Mouse (Mus musculus) myocyte (in vitro differentiated cells): ENCODE data around the gene Med28. TPM values are rescaled to one million over a fixed set of nuclear protein-coding genes. Genes with fewer than 3 reads are reported as not detected.

ENCODE experiments used
- H3K27me3 ChIP-seq: one replicate; pipeline ENCODE4 v1.6.1; 2011; ENCODE audit not compliant: control insufficient read depth, insufficient read depth, insufficient read length
- H3K36me3 ChIP-seq: one replicate; pipeline ENCODE4 v1.6.1; 2011; ENCODE audit not compliant: control insufficient read depth, insufficient read depth
- H3K4me2 ChIP-seq: one replicate; pipeline ENCODE4 v1.6.1; 2011; ENCODE audit warnings: low read depth, control low read depth
- H3K4me3 ChIP-seq: one replicate; pipeline ENCODE4 v1.5.1; 2011; ENCODE audit warnings: mild to moderate bottlenecking, control low read depth, moderate library complexity
- H3K79me2 ChIP-seq: one replicate; pipeline ENCODE4 v1.6.1; 2011; ENCODE audit not compliant: control insufficient read depth, insufficient read depth
- H3ac ChIP-seq: one replicate; pipeline ENCODE4 v1.6.1; 2011; ENCODE audit not compliant: control insufficient read depth, insufficient read length
- CEBPB ChIP-seq: IDR thresholded peaks from 2 replicates; pipeline ENCODE4 v1.6.1; 2011; ENCODE audit warnings: mild to moderate bottlenecking, moderate library complexity; ENCODE audit not compliant: poor library complexity, insufficient read depth, severe bottlenecking
- E2F4 ChIP-seq: IDR thresholded peaks from one replicate; pipeline ENCODE4 v1.6.1; 2011; ENCODE audit warnings: mild to moderate bottlenecking, control low read depth, moderate library complexity; ENCODE audit not compliant: insufficient read depth
- MAX ChIP-seq: IDR thresholded peaks from one replicate; pipeline ENCODE4 v1.6.1; 2011; ENCODE audit warnings: low read depth, mild to moderate bottlenecking, control low read depth
- MYOD1 ChIP-seq, 3 experiments: IDR thresholded peaks; one replicate each; pipeline ENCODE4 v1.6.1; 2011; ENCODE audit warnings: control low read depth in 2 of 3, low read depth in 2 of 3, mild to moderate bottlenecking in 2 of 3, moderate library complexity in 1 of 3; ENCODE audit not compliant: insufficient read length in 2 of 3, control insufficient read depth in 1 of 3
- MYOG ChIP-seq, 3 experiments: IDR thresholded peaks; one replicate each; pipeline ENCODE4 v1.6.1; 2011; ENCODE audit warnings: control low read depth in 2 of 3, low read depth in 2 of 3, mild to moderate bottlenecking in 2 of 3; ENCODE audit not compliant: insufficient read length in 2 of 3, control insufficient read depth in 1 of 3, insufficient read depth in 1 of 3
- POLR2A ChIP-seq: IDR thresholded peaks from one replicate; pipeline ENCODE4 v1.6.1; 2011; ENCODE audit warnings: low read depth, mild to moderate bottlenecking, control low read depth, moderate library complexity; ENCODE audit not compliant: insufficient read length
- POLR2AphosphoS2 ChIP-seq: IDR thresholded peaks from one replicate; pipeline ENCODE4 v1.6.1; 2011; ENCODE audit warnings: low read depth, control low read depth; ENCODE audit not compliant: insufficient read length
- REST ChIP-seq: IDR thresholded peaks from one replicate; pipeline ENCODE4 v1.6.1; 2011; ENCODE audit warnings: mild to moderate bottlenecking, control low read depth, moderate library complexity; ENCODE audit not compliant: insufficient read depth, insufficient read length
- SRF ChIP-seq: IDR thresholded peaks from one replicate; pipeline ENCODE4 v1.6.1; 2011; ENCODE audit warnings: low read depth; ENCODE audit not compliant: control insufficient read depth, insufficient read length
- TCF12 ChIP-seq: IDR thresholded peaks from one replicate; pipeline ENCODE4 v1.6.1; 2011; ENCODE audit warnings: mild to moderate bottlenecking, control low read depth; ENCODE audit not compliant: poor library complexity, insufficient read depth, severe bottlenecking
- TCF3 ChIP-seq: IDR thresholded peaks from one replicate; pipeline ENCODE4 v1.6.1; 2011; ENCODE audit warnings: low read depth, control low read depth; ENCODE audit not compliant: insufficient read length
- USF1 ChIP-seq: IDR thresholded peaks from one replicate; pipeline ENCODE4 v1.6.1; 2011; ENCODE audit warnings: low read depth, mild to moderate bottlenecking, control low read depth, moderate library complexity
- polyA plus RNA-seq: library from polyadenylated mRNA; unstranded; fragments of >200 nt; fragmentation: generic; extraction: Trizol; gene quantifications from one replicate; pipeline ENCODE4 v1.2.1, GENCODE M21; 2012; ENCODE audit warnings: missing spikeins

The Med28 gene
- 152 TPM for polyA plus RNA-seq

DNA sequence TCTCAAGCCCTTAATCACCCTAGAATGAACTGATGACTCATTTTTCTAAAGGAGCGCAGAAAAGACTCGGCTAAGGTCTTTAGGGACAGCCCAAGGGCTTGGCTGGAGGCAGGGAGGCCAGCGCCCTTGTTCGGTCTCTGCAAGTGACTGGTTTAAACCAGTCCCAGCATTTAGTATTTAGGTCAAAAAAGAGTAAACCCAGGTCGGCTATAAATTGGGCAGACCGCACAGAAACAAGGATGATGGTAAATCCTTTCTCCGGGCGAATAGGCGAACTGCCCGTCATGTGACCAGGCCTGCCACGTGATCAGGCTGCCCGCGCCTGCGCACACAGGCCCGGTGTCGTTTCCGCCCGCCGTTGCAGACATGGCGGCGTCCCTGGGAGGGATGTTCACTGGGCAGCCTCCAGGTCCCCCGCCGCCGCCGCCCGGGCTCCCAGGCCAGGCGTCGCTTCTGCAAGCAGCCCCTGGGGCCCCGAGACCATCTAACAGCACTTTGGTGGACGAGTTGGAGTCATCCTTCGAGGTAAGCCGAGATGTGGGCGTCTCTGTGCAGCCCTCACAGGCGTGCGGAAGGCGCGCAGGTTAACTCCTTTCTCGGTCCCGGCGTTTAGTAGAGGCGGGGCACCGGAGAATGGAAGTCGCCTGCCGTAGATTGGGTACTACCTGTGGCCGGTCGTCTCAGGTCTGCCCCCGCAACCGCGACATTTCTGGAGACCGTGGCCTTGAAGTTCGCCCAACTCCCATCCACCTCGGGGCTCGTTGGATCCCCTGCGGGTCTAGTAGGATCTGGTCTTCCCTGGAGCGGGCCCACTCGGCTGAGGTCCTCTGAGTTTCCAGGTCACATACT lies at the start of gene Med28:
Gene Med28 (plus strand): TSS at position 270 of the 849 bp plus-strand sequence.
- Histone ChIP-seq H3K27me3 (no peaks in the 10 kb centered on the region), H3K4me2 (peak within 1 kb of the TSS; percentile 86), H3K79me2 (peaks cover 29% of the 10 kb centered on the region), H3ac (peak within 1 kb of the TSS; percentile 14), H3K4me3 (peak within 1 kb of the TSS; percentile 90), H3K36me3 (peaks cover 9% of the 10 kb centered on the region)
- no peak for TF ChIP-seq MAX
- no peak for TF ChIP-seq MYOG (IDR thresholded peaks at IDR 0.05; ENCODE audit: control insufficient read depth in 1 of 3, insufficient read depth in 1 of 3, insufficient read length in 2 of 3, low read depth in 2 of 3)
- no peak for TF ChIP-seq TCF3
- TF ChIP-seq TCF12, result no peak
- peak; percentile 10 for TF ChIP-seq REST
- no peak for TF ChIP-seq E2F4
- peak; percentile 92 for TF ChIP-seq POLR2A
- peak; percentile 98 for TF ChIP-seq USF1
- peak; percentile 93 for TF ChIP-seq POLR2AphosphoS2

DNA sequence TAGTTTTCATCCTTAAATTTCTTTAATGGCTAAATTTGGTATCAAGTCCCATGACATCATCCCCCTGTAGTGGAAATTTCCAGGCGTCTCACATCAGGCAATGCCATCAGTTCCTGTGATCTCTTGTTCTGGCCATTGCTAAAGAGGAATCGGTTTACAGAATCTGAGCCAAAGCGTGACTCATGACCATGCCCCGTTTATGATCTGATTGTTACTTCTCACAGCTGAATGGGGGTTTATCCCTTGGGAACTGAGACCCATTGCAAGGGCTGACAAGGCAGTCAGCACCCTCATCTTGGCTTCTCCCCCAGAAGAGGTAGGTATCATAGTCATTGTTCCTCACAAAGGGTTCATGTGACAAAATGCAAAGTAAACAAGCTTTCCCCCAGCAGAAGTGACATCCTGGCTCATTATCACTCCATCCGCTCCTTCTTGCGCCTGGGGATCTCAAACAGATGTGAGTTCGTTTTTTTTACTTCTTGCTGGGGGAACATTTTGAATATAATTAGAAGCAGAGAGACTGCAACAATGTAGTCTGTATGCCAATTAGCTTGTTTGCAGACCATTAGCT lies 47.1 kb upstream of the Med28 start:
- Histone ChIP-seq H3K79me2 (no peaks in the 10 kb centered on the region), H3ac (no peak overlapping the region), H3K4me3 (no peak overlapping the region), H3K4me2 (peak overlapping the region; percentile 77), H3K36me3 (no peaks in the 10 kb centered on the region), H3K27me3 (no peaks in the 10 kb centered on the region)
- no peak; the same call in 1 of the 2 replicates for TF ChIP-seq CEBPB
- TF ChIP-seq USF1, result no peak

DNA sequence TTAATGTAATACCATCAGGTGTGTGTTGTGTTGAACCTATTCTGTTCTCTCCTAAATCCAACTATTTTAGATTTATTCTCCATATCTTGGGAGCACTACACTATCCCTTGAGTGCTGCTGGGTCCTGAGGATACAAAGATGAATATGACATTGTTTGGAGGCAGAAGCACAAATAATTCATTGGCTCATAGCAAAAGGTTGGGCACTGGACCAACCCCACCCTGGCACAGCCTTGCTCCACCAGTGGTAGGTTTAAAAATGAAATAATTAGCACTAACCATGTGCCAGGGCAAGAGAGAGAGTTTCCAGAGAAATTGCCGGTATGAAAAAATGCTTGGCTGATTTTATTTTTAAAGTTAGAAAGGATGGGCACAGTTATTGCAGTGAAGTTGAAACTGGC lies 46.5 kb upstream of the Med28 start:
- H3K36me3 ChIP-seq, result no peaks in the 10 kb centered on the region
- peak overlapping the region; percentile 77 for H3K4me2 ChIP-seq
- H3K4me3 ChIP-seq, result no peak overlapping the region
- H3ac ChIP-seq, result no peak overlapping the region
- no peaks in the 10 kb centered on the region for H3K27me3 ChIP-seq
- TF ChIP-seq USF1 (no peak), TCF12 (no peak), POLR2A (no peak), E2F4 (no peak), SRF (no peak), POLR2AphosphoS2 (no peak), REST (no peak), TCF3 (no peak), MAX (no peak), MYOG (IDR thresholded peaks at IDR 0.05; ENCODE audit: control insufficient read depth in 1 of 3, insufficient read depth in 1 of 3, insufficient read length in 2 of 3, low read depth in 2 of 3) (no peak), MYOD1 (IDR thresholded peaks at IDR 0.05; ENCODE audit: control insufficient read depth in 1 of 3, insufficient read length in 2 of 3, low read depth in 2 of 3) (no peak), CEBPB (no peak)
- H3K79me2 ChIP-seq, result no peaks in the 10 kb centered on the region

DNA sequence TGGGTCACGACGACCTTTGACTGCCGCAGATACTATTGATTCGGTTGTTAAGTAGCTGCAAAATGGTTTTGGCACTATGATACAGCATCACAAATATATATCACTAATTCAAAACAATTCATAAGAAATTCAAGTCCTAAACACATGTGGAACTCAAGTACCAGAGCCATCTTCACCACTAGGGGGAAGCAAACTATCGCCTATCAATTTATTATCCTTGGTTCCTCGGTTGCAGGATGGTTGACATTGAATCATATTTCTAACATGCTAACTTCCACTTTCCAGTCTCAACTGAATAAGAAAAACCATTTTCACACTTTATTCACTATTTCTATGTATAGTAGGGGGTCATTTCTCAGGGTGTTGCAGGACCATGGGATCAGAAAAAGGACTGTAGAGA lies 45.8 kb upstream of the Med28 start:
- Histone ChIP-seq H3K4me2 (peak overlapping the region; percentile 77), H3ac (no peak overlapping the region), H3K36me3 (no peaks in the 10 kb centered on the region), H3K4me3 (no peak overlapping the region), H3K79me2 (no peaks in the 10 kb centered on the region), H3K27me3 (no peaks in the 10 kb centered on the region)
- no peak for TF ChIP-seq SRF
- TF ChIP-seq POLR2AphosphoS2, result no peak
- TF ChIP-seq POLR2A, result no peak
- TF ChIP-seq TCF12, result no peak
- no peak for TF ChIP-seq REST
- no peak for TF ChIP-seq E2F4
- TF ChIP-seq TCF3, result no peak
- no peak for TF ChIP-seq CEBPB
- TF ChIP-seq MYOD1 (IDR thresholded peaks at IDR 0.05; ENCODE audit: control insufficient read depth in 1 of 3, insufficient read length in 2 of 3, low read depth in 2 of 3), result no peak
- no peak for TF ChIP-seq MYOG (IDR thresholded peaks at IDR 0.05; ENCODE audit: control insufficient read depth in 1 of 3, insufficient read depth in 1 of 3, insufficient read length in 2 of 3, low read depth in 2 of 3)

DNA sequence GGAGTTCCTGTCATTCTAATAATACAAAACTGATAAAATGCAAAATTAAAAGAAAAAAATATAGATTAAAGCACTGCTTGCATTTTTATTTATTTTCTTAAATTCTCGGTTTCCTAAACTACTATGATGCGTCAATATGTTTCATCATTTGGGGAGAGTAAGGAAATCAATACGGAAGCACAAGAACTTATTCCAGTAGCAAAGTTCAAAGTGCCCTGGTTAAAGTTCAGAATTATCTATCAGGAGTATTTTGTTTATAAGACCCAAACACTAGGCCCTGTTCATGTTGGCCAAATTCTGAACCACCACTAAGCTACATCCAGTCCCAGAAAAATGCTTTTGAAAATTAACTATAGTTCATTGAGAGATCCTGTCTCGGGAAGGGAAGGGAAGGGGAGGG lies 45.3 kb upstream of the Med28 start:
- Histone ChIP-seq H3K4me2 (no peak overlapping the region), H3K27me3 (no peaks in the 10 kb centered on the region), H3K79me2 (no peaks in the 10 kb centered on the region), H3K36me3 (no peaks in the 10 kb centered on the region), H3K4me3 (no peak overlapping the region), H3ac (no peak overlapping the region)
- no peak for TF ChIP-seq MYOD1 (IDR thresholded peaks at IDR 0.05; ENCODE audit: control insufficient read depth in 1 of 3, insufficient read length in 2 of 3, low read depth in 2 of 3)
- no peak for TF ChIP-seq CEBPB
- no peak for TF ChIP-seq MYOG (IDR thresholded peaks at IDR 0.05; ENCODE audit: control insufficient read depth in 1 of 3, insufficient read depth in 1 of 3, insufficient read length in 2 of 3, low read depth in 2 of 3)
- TF ChIP-seq POLR2A, result no peak
- TF ChIP-seq USF1, result no peak
- TF ChIP-seq MAX, result no peak
- TF ChIP-seq POLR2AphosphoS2, result no peak
- no peak for TF ChIP-seq SRF
- TF ChIP-seq E2F4, result no peak
- TF ChIP-seq TCF12, result no peak
- TF ChIP-seq TCF3, result no peak
